Mouse (Mus musculus) yolk sac, embryonic 10.5 days (tissue): ENCODE data around the gene Mtmr10.

Source experiments
- DNase-seq: peaks from one replicate; pipeline ENCODE4 v3.0.0-alpha.2; 2017; ENCODE audit warnings: low spot score

Mtmr10 gene

DNA sequence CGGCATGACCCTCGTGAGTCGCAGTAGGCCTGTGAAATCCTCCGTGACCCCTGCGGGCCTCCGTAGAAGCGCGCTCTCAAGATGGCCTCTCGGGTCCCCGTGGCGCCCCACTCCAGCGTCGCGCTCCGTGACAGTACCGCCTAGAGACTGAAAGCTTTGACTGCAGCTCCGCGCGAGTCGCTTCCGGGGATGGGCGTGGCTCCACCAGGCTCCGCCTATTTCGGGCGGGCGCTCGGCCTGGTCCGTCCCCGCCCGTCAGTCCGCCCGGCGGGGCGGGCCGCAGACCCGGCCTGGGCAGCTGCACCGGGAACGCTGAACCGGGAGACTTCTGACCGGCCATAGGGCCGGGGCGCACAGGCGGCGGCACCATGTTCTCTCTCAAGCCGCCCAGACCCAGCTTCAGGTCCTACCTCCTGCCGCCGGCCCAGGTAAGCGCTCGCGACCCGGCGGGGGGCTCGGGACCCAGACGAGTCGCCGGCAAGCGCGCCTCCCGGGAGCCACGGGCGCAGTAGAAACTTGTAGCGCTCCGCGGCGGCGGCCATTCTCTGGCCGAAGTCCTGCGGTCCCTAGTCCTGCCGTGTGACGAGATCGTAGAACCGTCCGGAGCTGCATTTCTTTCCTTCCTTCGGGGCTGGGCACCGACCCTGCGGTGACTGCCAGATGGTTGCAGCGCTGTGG lies at the start of gene Mtmr10:
Gene Mtmr10 (plus strand): TSS at position 240 of the 678 bp plus-strand sequence.
- DNase-seq, result peak; percentile 96

DNA sequence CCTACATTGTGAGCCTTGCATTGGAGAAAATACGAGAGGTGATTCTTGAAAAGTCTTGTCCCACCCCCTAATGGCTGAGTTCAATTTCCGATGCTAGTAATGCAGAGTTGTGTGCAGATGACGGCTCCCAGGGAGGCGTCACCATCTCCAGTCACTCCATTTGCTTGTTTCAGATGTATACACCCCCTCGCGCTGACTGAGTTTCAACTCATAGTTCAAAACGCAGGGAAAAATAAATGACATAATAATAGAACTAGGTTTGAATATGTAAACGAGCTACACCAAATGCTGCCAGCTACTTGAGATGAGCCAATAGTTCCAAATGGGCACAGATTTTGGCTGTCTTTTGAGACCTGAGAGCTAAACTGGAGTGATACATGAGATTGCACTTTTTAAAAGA lies 49.7 kb upstream of the Mtmr10 start:
- no peak for DNase-seq

DNA sequence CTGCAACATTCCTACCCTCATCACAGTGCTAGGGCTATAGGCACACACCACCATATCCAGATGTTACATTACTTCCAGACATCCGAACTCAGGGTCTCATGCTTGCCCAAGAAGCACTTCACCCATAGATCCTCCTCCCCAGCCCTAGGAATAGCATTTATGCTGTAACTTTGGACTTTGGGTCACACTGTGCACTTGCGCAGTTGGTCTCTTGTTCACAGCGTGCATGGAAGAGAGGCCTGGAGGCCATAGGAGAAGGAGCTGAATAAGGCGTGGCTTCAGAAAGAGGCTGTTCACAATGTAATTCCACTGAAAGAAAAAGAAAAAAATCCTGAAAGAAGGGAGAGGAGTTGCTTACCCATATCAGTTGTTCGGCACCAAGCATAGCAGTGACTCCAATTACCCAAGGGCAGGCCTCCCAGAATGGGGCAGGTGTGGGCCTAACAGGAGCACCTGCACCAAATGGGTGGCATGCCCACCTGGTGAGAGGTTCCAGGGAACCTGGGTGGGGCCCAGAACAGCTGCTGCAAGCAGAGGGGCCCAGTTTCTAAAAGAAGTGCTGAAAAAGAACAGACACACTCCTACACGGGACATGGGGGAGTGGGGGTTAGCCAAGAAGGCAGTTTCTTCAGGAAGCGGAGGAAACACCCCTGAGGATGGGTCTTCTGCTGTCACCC lies 48.9 kb upstream of the Mtmr10 start:
- no peak for DNase-seq

DNA sequence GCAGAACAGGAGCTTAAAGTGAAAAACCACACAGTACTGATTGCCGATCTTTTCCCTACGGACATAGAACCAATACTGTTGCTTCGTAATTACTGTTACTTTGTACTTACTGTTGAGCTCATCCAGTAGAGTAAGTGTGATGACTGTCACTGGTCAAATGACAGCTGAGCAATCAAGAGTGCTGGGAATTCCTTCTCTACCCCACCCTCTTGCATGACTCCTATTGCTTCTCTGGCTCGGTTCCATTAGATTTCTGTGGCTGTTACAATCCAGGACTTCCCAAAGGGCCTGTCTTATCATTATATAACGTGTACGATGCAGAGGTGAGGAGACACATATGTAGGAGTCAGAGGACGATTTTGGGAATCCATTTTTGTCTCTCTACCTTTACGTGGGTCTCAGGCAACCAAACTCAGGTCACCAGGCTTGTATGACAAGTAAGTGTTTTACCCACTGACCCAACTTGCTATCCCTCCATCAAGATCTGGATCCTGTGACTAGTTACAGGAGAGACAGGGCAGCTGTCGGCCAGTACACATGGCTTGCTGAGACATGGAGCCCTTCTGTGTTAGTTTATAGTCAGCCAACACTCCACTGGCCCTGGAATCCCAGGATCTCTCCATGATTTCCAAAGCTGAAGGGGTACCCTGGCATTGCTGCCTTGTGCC lies 48.2 kb upstream of the Mtmr10 start:
- no peak for DNase-seq

DNA sequence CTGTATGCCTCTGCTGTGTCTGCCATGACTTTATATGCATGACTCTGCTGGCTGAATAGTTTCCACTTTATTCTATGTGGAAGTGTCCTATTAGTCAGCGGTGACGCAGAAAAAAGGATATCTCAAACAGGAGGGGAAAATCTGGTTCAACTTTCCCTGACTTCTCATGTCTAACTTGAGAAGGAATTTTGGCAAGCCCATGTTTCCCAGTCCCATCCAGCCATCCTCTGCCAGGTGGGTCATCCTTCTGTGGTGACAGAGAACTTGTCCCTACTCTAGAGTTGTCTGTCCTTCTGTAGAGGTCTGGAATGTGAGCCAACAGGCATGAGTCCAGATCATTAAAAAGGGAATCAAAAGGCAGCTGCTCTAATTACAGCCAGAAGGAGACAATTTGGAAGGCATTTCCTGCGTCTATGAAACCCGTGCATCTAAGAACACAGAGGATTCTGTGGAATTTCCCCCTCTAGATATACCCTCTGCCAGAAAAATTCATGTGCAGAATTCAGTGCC lies 47.6 kb upstream of the Mtmr10 start:
- no peak for DNase-seq

DNA sequence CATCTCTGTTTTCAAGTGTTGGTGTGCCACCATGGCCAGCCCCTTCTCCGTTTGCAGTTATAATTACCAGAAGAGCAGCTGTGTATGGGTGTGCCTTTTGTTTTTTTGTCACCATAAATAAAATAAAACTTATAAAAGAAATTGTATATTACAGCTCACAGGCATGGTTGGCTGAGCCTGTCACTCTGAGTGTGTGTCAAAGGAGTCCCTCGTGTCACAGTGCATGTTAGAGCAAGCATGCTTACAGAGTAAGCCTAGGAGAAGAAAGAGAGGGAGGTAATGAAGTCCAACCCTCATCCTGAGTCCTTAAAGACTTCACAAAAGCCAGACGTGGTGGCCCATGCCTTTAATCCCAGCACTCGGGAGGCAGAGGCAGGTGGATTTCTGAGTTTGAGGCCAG lies 45.0 kb upstream of the Mtmr10 start:
- DNase-seq, result no peak

DNA sequence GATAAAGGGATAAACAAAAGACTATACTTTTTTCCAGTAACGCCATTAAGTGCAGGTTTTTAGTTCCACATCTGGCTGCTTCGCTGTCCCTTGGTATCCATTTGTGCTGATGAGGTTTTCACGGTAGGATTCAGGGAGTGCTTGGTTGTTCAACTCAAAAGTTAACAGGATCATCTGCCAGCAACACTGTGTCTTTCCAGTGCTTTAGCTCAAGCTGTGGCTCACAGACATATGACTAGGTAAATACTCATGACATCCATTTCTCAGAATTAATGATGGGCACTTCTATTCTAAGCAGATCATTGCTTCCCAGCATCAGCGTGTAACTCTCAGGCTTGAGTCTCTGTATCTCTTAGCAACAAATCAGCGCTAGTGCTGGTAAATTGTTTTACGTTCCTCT lies 43.1 kb upstream of the Mtmr10 start:
- no peak for DNase-seq

DNA sequence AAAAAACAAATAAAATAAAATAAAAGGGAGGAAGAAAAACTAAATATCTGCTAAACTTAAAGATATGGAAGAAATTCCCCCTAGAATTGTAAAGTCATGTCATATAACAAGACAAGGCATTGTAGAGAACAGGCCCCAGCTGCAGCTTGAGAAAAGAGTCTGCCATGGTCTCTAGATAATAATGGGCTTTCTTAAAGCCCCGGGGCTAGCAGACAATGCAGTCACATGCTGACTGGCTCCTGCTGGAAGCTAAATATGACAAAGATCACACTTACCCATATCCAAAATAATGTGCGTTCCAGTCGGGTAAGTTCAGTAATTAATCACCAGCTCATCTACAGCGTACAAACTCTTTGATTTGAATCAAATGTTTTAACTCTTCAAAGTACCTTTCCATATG lies 40.7 kb upstream of the Mtmr10 start:
- no peak for DNase-seq

DNA sequence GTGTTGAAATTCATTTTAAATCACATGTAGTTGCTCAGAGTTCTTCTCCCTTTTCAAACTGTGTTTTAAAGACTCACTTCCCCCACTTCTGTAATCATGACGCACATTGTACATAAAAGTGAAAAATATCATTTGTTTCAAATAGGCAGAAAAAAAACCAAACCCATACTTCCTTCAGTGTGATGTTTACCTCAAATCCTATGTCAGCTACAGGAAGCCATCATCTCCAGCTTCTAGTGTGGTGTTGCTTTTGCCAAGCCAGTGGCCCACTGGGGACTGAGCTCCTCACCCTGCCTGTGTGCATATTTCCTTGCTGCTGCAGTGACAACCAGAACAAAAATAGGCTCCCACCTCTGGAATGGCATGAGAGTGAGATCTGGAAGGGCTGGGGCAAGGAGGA lies 39.1 kb upstream of the Mtmr10 start:
- DNase-seq, result no peak

DNA sequence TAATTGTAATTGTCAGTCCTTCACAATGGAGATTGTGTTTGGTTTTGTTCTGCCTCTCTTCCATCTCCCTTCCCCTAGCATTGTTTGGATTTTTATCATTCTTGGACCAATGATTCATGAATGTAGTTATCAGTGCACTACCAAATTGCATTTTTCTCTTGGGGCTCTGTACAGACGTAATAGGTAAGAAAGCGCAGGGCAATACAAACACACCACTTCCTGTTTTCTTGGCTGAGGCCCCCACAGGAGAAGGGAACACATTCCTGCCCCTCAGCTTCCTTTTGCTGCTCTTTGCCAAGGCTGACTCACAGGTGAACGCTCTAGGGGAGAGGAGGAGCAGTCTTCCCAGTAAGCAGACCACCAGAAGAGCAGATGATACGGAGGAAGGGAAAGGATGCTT lies 37.7 kb upstream of the Mtmr10 start:
- DNase-seq, result no peak

DNA sequence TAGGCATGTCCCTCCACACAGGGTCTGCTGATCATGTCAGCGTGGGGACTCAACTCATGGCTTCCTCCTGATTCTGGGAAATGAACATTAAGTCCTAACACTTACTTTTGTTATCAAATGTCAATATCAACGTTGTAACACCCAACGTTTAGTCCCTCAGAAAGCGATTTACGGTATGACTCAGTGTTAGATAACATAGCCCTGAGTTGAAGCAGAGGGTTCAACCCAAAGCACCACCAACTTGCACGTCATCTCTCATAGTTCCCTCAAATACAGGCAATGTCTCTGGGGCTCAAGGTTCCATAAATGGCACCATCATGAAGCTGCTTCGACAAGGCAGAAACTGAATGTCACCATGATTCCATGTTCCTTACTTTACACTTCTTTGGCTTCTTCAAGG lies 37.0 kb upstream of the Mtmr10 start:
- DNase-seq, result no peak

DNA sequence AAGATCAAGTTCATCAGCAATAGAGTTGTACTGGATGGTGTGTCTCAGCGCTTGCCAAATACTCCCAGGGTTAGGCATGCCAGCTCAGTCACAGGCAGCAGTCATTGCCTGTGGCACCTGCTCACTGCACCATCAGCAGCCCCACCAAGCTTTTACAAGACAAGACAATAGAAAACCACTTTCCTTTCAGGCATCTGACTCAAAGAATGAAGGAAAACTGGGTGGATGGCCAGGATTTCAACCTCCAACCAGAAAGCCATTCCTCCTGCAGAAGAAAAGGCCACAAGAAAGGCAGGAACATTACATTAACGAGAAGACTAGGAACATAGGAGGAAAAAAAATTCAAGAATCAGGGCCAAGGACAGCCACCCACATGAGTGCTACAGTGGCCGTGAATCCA lies 33.7 kb upstream of the Mtmr10 start:
- DNase-seq, result no peak

DNA sequence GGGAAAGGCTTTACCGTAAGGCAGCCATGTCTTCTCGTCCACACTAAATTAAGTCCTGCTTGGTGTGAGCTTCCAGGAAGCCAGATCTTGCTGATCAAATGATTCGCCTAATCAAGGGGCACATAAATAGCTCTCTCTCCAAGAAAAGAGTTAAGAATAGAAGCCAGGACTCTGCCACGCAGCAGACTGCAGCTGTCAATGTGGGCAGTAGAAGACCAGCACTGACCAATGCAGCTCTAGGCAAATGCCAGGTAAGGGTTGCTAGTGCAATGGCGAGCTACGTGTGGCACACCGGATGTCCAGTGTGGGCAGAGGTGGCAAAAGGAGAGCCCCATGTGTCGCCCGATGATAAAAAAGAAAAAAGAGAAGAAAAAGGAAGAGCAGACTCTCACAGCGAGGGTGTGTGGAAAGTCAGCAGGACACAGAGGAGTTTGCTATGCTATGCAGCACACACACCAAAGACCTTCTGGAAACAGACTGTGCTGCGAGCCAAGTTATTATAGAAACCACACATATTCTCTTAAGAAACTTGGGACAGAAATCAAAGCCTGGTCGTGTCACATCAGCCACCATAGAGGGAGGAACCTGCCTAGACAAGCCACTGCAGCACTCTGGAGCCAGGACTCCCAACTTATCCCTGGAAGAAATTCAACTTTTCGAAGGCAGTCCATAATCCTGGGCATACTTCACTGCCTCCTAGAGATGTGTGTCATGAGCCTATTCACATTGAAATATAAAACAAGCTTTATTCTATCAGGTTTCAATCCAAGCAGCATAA lies 21.8 kb upstream of the Mtmr10 start:
- DNase-seq, result no peak

DNA sequence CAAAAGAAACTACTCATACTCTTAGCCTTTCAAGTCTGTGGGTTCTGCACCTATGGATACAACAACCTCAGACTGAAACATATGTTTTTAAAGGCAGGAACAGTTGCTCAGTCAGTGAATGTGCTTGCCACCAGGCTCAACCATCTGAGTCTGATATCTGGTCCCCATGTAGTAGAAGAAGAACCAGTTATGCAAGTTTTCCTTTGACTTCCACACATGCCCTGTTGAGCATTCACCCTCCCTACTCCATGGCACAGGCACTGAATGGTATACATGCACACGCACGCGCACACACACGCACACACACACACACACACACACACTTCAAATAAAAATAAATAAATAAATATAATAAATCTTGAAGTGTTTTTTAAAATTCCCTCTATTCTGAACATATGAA lies 20.9 kb upstream of the Mtmr10 start:
- no peak for DNase-seq

DNA sequence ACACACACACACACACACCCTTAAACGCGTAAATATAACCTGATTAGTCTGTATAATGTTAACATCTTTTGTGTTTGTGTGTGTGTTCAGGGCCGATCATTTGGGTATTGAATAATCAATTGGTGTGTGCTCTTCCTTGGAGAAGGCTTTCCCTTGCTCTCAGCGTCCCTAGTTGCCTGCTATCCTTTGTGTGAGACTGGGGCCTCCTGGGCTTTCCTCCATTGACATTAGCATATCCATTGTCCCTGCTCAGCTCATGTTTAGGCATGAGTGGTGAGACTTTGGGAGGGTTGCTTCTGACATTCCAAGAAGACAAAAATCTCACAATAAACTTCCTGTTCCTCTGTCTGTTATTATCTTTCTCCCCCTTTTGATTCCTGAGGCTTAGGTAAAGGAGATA lies 15.5 kb upstream of the Mtmr10 start:
- DNase-seq, result no peak

DNA sequence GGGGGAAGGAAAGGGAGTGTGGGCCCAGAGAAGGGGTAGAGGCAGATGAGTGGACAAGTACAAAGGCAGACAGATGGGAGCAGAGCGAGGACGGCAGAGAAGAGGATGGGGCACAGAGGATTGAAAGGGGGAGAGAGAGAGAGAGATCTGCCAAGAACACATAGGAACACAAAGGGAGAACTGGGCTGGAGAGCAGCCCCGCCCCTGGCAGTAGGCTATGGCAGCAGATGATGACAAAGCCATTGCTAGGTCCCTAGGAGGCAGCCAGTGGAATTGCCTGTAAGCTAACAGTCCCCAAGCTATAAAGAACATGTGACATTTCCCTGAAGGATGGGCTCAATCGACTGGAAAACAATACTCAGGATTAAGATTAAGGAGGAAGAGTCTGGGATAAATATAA lies 11.9 kb upstream of the Mtmr10 start:
- no peak for DNase-seq

DNA sequence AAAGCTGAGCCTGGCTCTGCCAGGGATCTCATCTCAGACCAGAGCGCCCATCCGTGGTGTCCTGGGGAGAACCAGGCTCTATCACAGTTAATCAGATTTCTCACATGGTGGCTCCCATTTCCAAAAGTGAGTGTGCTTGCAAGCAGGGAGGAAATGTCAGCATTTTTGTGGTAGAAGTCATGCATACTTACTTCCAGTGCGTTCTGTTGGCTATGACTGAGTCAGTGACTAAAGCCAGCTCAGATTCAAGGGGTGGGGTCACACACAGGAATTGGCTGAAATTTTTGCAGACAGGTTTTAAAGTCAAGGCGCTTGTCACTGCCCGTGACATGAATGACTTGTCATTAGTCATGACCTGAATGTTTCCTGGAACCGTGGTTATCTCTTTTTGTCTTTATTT lies 10.5 kb upstream of the Mtmr10 start:
- no peak for DNase-seq

DNA sequence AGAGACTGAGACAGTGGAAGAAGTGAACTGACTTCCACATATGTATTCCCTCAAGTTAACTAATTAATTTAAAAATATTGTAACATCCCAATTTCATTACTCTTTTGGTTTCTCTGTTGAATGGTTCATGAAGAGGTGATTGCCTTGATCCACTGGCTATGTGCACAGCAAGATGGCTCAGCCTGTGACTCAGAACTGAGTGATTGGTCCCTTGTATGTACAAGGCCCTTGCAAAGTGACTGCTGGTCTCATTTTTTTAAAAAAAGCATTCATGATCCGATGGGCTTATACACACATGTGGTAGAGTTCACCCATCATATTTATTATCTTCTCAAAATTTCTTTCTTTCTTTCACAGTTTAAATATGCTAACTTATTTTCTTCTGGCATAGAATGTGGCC lies 8.9 kb upstream of the Mtmr10 start:
- no peak for DNase-seq

DNA sequence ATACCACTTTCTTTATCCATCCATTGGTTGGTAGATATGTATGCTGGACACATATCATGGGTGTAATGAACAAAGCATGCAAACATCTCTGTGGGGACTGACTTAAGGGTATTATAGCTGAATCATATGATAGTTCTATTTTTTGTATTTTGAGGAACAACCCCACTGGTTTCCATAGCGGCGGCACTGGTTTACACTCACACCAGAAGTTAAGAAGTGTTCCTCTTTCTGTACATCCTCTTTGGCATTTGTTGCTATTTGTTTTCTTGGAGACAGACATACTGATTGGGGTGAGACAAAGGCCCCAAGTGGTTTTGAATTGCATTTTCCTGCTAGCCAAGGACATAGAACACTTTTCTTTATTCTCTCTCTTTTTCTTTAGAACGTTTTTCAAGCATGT lies 7.9 kb upstream of the Mtmr10 start:
- DNase-seq, result no peak

DNA sequence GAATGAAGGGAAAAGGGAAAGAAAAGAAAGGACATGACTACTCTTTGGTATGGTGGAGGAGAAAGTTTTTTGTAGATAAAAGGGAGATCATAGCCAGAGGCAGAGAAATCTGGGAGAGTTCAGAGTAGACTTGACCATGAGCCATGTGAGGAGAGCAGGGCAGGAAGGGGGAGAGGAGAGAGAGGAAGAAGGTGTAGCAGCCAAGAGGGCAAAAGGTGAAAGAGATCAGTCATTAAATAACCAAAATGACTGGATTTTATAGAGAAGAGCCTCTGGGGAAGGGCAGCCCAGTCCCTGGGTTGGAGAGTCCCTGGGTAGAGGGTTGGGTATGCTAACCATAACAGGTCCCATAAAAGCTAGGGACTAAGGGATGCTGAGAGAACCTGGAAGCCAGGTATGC lies 887 bp upstream of the Mtmr10 start:
- DNase-seq, result no peak

DNA sequence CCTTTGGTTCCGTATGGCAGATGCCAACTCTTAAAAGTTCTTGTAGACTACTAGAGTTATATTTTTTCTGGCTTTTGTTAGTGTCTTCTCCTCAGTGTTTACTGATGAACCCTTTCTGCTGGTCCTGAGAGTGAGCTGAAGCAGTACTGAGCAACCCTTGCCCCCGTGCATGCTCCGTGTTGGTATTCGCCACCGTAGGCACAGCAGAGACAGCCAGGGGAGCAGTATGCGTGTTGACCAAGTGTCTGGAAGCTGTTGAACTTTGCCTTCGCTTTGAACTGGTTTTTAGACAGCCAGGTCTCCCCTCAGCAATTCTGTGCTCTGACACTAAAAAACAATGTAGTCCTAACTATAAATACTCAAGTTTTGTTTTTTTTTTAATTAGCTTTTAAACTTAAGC lies 2.0 kb downstream of the Mtmr10 start:
- DNase-seq, result peak; percentile 54

DNA sequence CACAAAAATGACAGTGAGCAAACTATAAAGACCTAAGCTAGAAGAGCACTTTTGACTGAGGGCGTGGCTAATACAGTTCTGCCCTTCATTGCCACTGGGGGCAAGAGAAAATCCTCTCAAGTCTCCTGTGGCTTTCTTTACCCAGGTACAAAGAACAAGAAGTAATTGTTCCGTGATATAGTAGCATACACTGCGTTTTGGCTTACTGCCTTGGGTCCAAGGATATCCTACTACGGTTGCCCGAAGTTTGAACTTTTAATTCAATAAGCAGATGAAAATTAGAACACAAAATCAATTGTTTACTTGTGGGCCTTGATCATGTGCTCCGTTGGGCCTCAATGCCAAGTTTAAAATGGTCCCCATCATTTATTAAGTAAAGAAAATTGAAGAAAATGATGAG lies 3.0 kb downstream of the Mtmr10 start:
- no peak for DNase-seq

DNA sequence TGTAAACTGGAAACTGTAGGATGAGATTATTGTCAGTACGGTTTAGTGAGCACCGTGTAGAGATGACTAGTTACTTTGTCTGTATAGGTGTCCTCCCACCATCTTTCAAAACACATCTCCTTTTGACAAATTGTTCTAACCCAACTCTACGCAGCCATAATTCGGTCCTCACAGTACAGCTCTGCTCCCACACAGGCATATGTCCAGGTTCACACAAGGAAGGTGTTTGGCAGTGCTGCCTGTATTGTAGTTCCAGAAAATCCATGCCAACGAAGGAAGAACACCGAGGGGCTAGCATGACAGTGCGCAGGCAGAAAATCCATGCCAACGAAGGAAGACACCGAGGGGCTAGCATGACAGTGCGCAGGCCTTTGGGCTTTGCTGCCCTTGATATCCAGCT lies 4.3 kb downstream of the Mtmr10 start:
- no peak for DNase-seq
